Mouse (Mus musculus) layer of hippocampus, adult 18-20 months (tissue): Measurements from ENCODE around the gene Gm11444. TPM values are rescaled to one million over a fixed set of nuclear protein-coding genes. Genes with fewer than 3 reads are reported as not detected.

Source experiments
- DNase-seq, 2 experiments: peaks; one replicate each; pipeline ENCODE4 v3.0.0; 2022; ENCODE audit warnings: low spot score in 2 of 2
- long read RNA-seq: library from polyadenylated mRNA; stranded (forward); transcript quantifications from one replicate; pipeline ENCODE4 v2.0.0, GENCODE M21; 2021
- total RNA-seq, 2 experiments: library from RNA; stranded (reverse); gene quantifications; 2 replicates each; pipeline ENCODE4 v1.2.3; 2021

Gm11444 gene
- total RNA-seq, result not detected
- long read RNA-seq, result 0 reads

DNA sequence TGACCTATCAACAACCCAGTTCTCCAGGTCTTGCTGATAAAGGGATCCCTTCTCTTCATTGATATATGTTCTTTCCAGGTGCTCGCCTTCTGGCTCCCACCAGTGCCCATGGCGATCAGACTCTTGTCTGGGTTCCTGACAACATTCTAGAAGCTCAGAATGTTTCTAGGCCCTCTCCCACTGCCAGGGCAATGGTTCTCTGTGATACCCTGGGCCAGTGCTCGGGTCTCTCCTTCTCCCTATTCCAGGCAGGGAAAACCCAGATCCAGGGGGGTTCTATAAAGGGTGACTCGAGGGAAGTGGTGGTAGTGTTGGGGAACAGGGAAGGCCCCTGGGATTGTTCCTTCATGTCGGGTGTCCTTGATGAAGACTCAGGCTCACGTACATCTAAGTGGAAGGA, at the start of gene Gm11444:
TSS of gene Gm11444 (minus strand) at position 101 of the 400 bp plus-strand sequence.
- DNase-seq, result no peak

DNA sequence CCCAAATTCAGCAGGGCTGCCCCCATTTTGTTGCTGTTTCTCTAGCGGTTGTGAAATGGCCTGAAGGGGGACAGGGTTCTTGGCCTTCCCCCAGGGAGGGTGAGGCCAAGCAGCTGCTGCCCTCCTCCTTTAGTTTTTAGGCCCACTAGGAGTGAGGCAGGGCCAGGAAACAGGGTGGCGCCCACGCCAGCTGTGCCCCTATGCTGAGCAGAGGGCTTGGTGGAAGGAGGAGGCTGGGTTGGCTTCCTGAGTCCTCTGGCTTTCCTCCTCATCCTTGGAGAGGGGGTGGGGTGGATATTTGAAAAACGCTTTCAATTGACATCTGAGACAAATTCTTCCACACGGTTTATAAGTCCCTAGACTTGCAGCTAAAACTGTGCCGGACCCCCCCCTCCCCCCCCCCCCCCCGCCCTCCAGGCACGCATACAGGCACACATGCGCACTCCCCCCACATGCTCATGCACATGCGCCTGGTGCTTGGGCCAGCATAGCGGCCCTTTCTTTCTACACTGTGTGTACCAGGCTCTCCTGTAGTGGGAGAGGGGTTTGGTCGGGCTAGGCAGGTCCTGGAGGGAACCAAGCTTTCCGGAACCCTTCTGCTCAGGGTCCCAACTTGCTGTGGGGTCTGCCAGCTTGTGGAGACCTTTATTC, 46.3 kb upstream of the Gm11444 start:
- no peak for DNase-seq

DNA sequence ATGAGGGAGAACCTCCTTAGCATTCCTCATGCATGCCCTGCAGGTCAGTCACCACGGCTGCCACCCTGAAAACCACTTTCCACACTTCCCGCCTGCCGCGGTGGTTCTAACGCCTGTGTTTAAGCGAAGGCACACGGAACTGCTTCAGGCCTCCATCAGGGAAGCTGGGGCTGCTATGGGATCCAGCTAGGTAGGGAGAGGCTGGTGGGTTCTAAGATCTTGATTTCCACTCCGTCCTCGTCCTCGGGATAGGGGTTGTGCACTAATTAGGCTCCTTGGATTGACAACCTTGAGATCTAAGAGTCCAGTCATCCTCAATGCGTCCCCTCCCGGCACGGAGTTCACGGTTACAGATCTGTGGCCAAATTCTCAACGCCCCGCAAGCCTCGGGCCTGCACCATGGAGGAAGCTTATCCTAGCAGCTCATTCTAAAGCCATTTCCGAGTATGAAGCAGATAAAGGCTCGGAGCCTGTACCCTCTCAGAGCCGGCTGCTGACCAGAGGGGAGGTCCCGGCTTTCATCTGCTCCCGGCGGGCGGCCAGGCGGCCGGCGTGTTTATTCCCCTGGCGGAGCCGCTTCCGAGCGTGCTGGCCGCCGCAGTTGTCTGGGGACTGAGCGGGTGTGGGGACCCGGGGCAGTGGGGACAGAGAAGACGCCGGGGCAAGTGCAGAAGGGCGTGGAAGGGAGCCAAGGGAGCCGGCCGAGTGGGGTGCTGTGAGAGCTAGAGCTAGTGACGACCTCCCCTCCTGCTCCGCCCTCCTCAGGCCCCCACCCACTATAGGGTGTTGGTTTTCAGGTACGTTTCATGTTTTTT, 44.8 kb upstream of the Gm11444 start:
- DNase-seq, result no peak

DNA sequence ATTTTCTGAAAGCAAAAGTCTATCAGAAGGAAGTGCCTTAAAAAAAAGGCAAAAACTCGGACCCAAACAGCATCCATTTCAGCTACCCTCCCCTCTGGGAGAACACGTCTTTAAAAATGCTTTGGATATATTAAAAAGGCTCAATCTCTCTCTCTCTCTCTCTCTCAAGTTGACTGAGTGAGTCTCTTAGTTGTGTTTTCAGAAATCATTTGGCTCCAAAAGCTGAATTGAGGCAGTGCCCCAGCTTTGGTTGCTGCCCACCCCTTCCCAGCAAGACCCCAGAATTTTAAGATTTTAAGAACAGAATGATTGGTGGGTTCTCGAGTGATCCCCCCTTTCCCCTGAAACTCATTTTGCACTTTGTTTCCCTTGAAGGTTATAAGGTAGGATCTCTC, 44.0 kb upstream of the Gm11444 start:
- DNase-seq, result no peak

DNA sequence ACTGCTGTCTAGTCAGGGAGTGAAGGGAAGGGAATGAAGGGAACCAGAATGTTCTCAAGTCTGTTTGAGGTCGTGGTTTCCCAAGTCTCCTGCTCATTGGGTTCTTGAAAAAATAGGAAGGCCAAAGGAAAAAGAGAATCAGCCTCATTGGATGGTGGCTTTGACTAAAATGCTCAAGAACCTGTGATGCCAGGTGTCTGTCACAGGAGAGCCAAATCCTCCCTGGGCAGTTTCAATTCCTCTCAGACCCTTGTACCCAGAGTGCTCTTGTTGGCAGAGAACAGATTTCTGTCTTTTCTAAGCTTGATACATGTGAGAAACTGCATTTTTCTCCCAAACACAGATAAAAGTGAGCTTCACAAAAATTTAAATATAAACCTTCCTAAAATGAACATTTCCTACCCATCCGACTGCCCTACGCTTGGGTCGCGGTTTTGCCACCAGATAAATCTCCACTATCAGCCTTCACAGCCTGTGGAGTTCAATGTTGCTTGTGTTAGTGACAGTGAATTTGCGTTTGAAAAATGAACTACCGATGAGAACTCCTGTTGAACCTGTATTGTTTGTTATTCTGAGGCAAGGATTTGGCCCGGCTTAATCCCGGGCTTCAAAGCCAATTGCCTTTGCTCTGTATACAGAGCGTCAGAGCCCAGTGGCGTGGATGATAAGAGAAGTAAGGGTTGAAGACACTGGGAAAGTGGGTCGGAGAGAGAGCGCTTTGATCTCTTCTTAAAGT, 43.4 kb upstream of the Gm11444 start:
- DNase-seq, result no peak

DNA sequence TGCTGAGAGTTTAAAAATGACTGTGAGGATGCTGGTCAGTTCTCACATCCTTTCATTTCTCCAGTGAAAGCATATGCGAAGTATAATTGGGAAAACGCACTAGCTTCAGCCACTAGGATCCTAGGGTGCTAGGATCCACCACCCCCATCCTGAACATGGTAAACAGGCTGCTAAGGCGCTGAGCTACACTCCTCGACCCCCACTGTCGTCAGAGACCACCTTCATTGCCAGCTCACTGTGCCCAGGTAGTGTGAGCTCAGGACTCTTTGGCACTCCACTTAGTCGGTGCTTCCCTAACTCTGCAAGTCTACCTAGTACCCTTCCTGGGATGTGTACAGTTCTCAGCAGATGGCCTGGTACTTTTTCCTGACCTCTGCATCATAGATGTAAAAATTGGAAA, 42.6 kb upstream of the Gm11444 start:
- DNase-seq, result no peak

DNA sequence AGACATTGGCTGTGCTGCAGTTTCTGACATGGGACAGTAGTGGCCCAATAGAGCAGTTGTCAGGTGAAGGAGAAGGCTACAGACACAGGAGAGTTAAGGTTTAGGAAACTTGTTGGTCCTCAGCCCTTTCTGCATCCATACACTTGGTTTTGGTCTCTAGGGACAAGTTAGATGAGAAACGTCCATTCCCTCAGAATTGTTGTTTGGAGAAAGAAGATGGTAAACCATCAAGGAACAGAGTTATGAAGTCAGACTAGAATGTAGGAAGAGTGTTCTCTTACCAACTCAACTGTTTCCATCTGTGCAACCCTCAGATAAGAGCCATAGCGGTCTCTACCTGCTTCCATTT, 41.5 kb upstream of the Gm11444 start:
- DNase-seq, result no peak

DNA sequence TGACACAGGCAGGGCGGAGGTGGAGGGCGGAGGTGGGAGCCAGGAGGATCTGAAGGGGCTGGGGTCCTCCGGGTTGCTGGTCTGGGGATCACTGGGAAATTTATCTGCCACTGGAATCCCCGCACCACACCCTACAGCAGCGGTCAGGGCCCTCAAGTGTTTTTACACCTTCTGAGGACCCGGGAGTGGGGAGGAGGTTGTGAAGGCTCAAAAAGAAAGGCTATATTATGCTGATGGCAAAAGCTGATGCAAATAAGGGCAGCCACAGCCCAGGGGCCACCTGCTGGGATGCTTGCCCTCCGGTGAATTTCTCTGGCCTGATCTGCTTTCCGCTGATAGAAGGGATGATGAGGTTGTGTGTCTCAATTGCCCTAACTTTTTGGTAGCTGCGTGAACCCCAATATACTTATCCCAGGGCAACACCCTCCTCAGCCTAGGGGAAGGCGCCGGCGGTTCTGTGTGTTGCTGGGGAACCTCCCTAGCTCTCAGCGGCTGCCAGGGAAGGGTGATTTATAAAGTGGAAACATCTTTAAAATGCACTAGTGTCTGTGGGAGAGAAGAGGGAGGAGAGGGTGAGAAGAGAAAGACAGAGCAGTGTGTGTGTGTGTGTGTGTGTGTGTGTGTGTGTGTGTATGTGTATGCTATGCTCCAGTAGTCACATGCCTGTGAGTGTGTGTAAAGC, 41.0 kb upstream of the Gm11444 start:
- no peak for DNase-seq

DNA sequence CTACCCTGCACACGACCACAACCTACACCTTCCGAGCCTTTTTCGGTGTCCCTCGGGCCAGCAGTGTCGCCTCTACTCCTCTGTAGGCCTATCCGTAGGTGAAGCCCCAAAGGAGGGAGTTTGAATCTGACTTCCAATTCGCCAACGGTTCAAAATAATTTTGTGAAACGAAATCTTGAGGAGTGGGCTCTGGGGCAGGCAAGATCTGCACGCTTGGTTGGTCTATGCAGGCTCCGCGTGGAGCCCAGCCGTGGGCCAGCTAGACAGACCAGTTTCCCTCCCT, 40.4 kb upstream of the Gm11444 start:
- DNase-seq, result no peak

DNA sequence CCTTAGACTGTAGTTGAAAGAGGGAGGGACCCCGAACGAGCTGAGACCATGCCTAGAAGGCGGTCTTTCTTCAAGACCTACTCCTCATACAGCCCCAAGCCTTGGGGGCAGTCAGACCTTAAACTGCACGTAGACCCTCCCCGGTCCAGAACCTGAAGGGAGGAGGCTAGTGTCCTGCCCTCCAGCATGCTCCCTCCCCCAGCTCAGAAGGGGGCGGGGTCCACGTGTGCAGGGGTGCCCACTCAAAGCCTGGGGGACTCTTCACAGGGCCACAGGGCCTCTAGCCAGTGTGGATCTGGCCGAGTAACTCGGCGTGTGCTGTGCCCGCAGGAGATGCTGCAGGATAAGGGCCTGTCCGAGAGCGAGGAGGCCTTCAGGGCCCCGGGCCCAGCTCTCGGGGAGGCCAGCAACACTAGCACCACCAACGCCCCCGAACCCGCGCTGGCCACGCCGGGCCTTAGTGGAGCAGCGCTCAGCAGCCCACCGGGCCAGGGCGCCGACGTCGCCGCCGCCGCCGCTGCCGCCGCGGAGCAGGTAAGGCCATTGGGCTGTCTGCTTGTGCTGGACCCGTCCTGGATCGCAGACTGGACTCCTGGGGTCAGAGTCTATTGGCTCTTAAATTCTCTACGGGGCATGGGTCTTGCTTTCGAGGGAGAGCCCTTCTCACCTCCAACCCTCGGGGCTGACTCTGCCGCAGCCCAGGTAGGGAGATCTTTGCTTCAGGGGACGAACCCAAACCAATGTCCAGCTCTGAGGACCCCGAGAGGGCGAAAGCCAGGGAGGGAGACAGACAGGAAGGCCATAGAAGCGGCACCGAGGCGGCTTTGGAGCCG, 39.8 kb upstream of the Gm11444 start:
- DNase-seq, result no peak

DNA sequence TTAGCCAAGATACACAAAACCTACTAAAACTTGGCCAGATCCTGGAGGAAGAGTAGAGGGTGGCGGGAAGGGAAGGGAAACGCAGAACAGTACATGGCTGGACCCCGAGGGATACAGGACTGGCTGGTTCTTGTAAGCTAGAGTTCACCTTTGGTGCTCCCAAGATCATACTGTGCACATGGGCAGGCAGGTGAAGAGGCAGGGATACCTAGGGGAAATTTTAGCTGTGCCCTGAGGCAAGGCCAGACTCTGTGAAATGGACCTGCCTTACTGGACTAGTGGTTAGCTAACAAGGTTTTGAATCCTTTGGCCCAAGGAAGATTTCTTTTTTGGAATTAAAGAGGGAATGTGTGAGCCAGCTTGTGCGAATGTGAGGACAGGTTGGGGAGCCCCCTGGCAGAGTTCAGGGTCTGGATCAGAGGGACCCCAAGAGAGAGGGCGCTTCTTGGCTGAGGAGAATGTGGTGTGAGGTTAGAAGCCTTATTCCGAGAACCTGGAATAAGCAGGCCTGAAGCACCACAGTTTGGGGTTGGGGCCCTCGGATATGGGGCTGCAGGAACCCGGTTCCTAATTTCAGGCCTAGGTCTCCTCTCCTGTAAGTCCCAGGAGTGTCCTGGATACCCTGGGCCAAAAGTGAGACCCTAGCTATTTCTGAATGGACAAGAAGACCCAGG, 39.1 kb upstream of the Gm11444 start:
- no peak for DNase-seq

DNA sequence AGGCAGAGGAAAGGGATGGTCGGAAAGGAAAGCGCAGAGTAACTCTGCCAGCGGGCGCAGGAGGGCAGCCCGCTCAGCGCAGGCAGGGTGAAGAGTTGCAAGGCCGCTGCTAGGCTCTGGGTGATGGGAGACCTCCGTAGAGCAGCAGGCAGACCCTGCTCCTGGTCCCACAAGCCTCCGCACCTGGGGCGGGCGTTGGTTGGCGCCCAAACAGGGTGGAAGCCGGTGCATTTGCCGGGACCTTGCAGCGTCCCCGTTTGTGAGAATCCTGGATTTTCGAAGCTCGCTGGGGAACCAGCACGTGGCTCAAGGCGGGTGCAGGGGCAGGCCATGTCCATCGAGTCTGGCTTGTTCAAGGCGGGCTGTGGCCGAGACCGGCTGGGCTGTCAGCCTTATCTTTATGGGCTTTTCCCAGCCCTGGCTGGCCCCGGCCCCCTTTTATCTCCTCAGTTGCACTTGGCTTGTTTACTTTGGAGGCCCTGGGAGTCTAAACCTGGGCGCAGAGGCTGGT, 38.4 kb upstream of the Gm11444 start:
- no peak for DNase-seq

DNA sequence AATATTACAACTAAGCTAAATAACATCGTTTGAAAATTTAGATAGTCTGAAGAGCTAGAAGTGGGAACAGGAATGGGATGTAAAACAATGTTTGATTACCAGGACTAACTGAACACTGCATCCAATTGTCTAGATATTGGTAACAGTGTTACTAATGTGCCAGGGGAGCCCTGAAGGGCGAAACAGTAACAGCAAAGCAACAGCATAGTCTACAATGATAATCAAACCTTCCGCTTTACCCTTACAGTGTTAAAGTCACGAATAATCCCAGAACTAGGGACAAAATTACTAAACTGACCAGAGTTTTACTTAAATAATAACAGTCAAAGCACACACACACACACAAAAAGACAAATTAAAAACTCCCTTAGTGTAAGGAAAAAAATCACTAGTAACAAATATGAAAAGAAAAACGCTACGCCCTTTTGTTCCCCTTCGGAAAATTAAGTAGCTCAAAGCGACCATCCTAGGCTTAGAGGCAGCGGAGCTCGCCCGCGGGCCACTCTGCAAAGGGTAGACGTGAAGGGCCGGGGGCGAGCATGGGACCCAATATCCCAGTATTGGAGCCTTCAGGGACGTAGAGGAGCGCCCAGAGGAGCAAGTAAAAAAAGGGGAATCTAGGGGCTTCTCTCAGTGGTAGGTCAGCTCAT, 37.8 kb upstream of the Gm11444 start:
- DNase-seq, result no peak

DNA sequence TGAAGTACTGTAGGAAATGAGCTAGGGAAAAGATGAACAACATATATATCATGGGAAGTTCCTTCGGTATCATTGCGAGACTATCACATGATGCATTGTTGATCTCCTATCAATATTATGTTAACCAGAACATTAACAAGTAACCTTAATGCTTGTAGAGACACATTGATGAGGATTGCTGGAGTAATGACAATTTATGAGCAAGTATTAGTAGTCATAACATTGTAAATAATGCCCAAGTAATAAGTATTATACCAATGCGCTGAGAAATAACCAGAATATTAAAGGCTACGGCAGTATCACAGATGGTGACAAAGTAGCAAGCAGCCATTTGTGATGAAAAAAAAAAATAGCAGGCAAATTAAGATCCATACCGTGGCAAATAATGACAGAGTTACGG, 37.1 kb upstream of the Gm11444 start:
- no peak for DNase-seq

DNA sequence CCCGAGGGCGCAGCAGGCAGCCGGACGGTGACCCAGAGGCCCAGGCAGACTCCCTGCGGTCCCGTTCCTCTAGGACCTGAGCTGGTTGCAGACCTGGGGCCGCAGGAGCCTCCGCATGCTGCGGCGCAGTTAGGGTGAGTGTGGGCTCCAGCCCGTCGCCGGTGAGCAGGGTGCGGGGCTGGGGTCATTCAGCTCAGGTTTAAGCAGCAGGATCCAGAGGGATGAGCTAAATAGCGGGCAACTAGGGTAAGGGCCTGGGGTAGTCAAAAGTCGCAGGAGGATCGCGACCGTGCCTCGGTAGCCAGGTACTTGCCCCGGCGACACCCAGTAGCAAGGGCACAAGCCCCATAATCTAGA, 36.3 kb upstream of the Gm11444 start:
- DNase-seq, result no peak

DNA sequence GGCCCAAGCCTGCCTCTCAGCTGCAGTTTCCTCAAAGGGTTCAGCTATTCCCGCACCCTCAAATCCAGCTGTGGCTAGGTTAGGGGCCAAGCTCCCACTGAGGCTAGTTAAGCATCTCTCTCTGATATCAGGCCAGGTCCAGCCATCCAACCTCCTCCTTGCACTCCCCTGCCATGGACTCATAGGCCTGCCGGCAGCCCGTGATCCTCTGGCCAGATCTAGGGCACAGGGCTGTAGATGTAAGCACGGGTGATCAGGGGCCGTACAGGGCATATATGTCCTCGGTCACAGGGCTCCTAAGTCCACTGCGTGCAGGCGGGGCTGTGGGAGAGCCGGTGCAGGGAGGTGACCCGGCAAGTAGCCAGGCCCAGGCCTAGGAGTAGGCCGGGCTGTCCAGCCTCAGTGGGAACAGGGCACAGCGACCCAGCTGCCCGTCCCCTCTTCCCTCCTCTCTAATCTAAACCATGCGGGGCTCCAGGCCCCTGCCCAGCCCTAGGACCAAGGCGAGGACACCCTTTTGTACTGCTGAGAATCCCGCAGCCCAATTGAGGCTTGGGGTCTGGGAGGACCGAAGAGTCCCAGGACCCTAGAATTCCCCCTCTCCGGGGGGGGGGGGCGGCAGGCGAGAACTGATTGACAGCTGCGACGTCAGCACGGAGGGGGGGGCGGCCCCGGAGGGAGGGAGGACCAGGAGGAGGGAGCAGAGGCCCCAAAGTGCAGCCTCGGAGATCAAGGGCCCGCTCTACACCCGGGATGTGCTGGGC, 35.7 kb upstream of the Gm11444 start, which contains the start of gene Tbx4:
TSS of gene Tbx4 (plus strand) at position 758 of the 764 bp plus-strand sequence.
- no peak for DNase-seq

DNA sequence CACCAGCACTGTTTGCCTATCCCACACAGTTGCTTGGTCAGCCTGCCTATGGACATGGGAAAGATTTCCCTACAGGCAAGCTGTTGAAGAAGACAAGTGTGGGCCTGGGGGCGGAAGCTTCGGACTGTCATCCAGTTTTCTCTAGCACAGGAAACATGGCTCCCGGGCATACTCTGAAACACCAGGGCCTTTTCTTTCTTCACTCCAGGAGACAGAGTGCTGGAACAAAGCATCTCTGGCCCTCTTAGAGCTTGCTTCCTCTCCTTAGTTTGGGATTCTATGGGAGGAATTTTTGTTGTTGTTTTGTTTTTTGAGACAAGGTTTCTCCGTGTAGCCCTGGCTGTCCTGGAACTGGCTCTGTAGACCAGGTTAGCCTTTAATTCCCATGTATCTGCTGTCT, 34.4 kb upstream of the Gm11444 start:
- DNase-seq, result no peak

DNA sequence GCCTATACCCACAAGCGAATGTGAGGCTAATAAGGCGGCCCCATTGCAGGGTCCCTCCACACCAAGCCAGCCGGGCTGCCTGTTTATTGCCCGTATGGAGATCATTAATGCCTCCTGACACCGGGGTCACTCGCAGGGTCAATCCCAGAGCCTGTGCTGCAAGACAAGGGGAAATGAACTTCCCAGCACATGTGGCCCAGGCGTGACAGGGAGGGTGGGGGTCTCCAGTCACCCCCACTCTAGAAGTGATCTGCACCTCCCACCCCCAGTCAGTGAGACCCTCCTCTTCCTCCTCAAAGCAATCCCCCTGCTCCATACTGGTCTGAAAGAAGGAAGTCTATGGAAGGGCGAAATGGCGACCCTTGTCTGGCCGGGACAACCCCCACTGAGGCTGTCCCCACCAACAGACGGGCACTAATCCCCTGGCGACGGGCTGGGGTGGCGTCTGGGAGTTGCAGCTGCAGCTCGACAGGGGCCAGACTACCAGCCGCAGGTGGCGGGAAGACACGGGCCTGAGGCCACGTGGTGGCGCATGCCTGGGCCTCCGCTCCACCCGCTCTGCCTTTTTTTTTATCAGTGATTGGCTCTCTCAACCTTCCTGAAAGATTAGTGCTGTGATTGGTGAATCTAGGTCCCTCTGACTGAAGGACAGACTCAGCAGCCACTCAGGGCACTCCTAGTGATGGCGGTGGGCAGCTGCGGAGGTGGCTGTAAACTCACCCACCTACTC, 26.1 kb upstream of the Gm11444 start:
- DNase-seq, result no peak
